ENCODE assay signal across 16 mouse cellular contexts in the genomic region with DNA sequence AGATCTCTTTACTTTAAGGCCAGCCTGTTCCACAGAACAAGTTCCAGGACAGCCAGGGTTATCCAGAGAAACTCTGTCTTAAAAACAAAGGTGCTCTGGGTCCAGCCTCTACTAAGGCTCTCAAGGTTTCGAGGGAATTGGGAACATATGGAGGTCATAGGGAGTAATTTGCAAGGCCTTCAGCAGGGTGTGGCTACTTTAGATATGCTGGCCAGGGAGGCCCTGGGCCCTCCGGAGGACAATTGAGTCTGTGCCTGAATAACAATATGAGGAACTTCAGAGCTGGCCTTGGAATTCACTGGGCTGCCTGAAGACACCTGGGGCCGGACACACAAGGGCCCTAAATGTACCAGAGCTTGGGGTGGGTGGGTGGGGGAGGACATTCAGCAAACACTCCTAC.
"Had no signal": no experiment of that assay in that cellular context is flagged by ENCODE, and none has a peak within 500 bp of the region (broad histone marks: within the 10 kb centered on the region; RNA-seq: fewer than 3 reads in every experiment).

No protein-coding gene starts in this region.

- H3K4me2 ChIP-seq: intestine, embryonic 15.5 days; kidney, embryonic 15.5 days; midbrain, embryonic 12.5 days; neural tube, embryonic 13.5 days; stomach, embryonic 15.5 days had no signal

- H3K9ac ChIP-seq: intestine, embryonic 15.5 days; kidney, embryonic 15.5 days; midbrain, embryonic 12.5 days; neural tube, embryonic 13.5 days; stomach, embryonic 15.5 days had no signal

- ATAC-seq: intestine, embryonic 15.5 days; lung, postnatal 0 days; midbrain, embryonic 16.5 days had no signal

- DNase-seq: kidney, adult 18-20 months; kidney, postnatal 14 days; lung, adult 2 months; lung, postnatal 36 days; retina, postnatal 1 day; right cerebral cortex, postnatal 14 days; thymus, adult 2 months; thymus, postnatal 25 days had no signal

- H3K4me3 ChIP-seq: intestine, embryonic 15.5 days; kidney, embryonic 15.5 days; limb, embryonic 10.5 days; midbrain, embryonic 12.5 days; neural tube, embryonic 13.5 days; stomach, embryonic 15.5 days had no signal

- H3K27ac ChIP-seq: intestine, embryonic 15.5 days; kidney, embryonic 15.5 days; limb, embryonic 10.5 days; midbrain, embryonic 12.5 days; neural tube, embryonic 13.5 days; stomach, embryonic 15.5 days had no signal

- H3K9me3 ChIP-seq: intestine, embryonic 15.5 days; kidney, embryonic 15.5 days; limb, embryonic 10.5 days; midbrain, embryonic 12.5 days; neural tube, embryonic 13.5 days; stomach, embryonic 15.5 days had no signal
